Mouse (Mus musculus) heart, postnatal 0 days (tissue): Measurements from ENCODE around the gene Aimp2.

Experiments
- CTCF ChIP-seq: IDR thresholded peaks from 2 replicates; pipeline ENCODE4 v1.5.1; 2016; ENCODE audit warnings: antibody characterized with exemption, control low read depth, low read depth
- EP300 ChIP-seq: IDR thresholded peaks from 2 replicates; pipeline ENCODE4 v1.6.1; 2016; ENCODE audit warnings: antibody characterized with exemption, low read depth

- TF ChIP-seq CTCF = no peak
- TF ChIP-seq EP300 = no peak
These were observed 47.5 kb upstream of the Aimp2 start for GRCm38 (mm10) chr5:143957101-143957500.
